Mouse (Mus musculus): Measurements from ENCODE around the gene Tmem251.

GRCm38 (mm10) chr12:102705906-102706640 is 37.5 kb upstream of the Tmem251 start:
- TF ChIP-seq CTCF (IDR thresholded peaks at IDR 0.05; ENCODE audit: control insufficient read depth, insufficient read depth, insufficient read length), result no peak
- no peak for TF ChIP-seq FOSL1 (IDR thresholded peaks at IDR 0.05; ENCODE audit: insufficient read depth, low read length, poor library complexity, severe bottlenecking)
- no peak for TF ChIP-seq MAX (IDR thresholded peaks at IDR 0.05)
- TF ChIP-seq CEBPB (IDR thresholded peaks at IDR 0.05; ENCODE audit: low read depth), result no peak
- TF ChIP-seq USF1 (IDR thresholded peaks at IDR 0.05; ENCODE audit: low read depth), result no peak
- no peak for TF ChIP-seq MYOG (IDR thresholded peaks at IDR 0.05; ENCODE audit: control insufficient read depth, extremely low read depth, insufficient read length)
- no peak for TF ChIP-seq MYOD1 (IDR thresholded peaks at IDR 0.05; ENCODE audit: control insufficient read depth, insufficient read length, low read depth)
